Mouse (Mus musculus): ENCODE measurements around the gene Gm9970. TPM values are rescaled to one million over a fixed set of nuclear protein-coding genes. Genes with fewer than 3 reads are reported as not detected.

Gene Gm9970
- polyA plus RNA-seq, 1 experiment from 2014 or later: 0.44 TPM

DNA sequence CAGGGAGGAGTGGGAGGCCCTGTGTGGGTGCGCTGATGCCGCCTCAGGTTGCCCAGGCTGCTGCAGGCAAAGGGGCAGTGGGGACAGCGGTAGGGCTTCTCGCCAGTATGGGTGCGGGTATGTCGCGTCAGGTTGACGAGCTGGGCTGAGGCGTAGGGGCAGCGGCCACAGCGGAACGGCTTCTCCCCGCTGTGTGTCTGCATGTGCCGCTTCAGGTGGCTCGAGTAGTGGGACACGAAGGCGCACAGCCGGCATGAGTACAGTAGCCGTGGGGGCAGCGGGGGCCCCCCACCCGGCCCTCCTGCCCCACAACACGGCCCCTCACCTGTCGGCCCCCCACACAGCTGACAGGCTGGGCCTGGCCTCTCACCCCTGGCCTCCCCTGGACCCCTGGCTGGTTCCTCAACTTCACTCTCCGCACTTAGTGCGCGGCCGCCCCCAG lies 40.7 kb downstream of the Gm9970 start:
- H3K4me3 ChIP-seq: peak overlapping the region; percentile 3
- no peak overlapping the region for H3K27ac ChIP-seq

DNA sequence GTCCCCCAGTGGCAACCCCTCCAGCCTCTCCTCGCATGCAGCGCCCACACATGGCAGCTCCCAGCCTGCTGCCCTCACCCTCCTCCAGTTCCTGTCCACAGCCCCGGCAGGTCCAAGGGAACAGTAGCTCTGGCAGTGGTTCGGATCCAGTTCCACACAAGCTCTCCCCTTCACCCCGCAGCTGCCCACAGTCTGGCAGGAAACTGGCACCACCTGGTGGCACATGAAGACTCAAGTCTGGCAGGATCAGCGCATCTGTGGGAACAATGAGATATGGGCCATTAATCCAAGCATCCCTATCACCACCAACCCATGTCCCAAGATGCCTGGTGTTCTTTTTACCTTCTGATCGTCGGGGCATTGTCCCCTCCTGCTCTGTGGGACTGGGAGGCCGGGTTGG lies 41.1 kb downstream of the Gm9970 start:
- WGBS: 87% methylated on average over 9 of the region's 9 CpGs
- Histone ChIP-seq H3K4me3 (peak overlapping the region; percentile 3), H3K36me3 (ENCODE audit: poor library complexity, severe bottlenecking) (peaks cover 81% of the 10 kb centered on the region), H3K27me3 (no peaks in the 10 kb centered on the region), H3K4me2 (no peak overlapping the region), H3K27ac (no peak overlapping the region), H3K9ac (no peak overlapping the region), H3K4me1 (peaks cover 24% of the 10 kb centered on the region), H3K9me3 (replicated peaks) (peaks cover 5% of the 10 kb centered on the region)
- no peak for ATAC-seq

More for the DNA sequence above, 40.7 kb downstream of the Gm9970 start:
- Histone ChIP-seq H3K9ac (peak overlapping the region; percentile 26; the same call in 1 of the 2 replicates), H3K36me3 (ENCODE audit: poor library complexity, severe bottlenecking) (peaks cover 81% of the 10 kb centered on the region), H3K4me1 (peaks cover 24% of the 10 kb centered on the region), H3K4me2 (peak overlapping the region; percentile 82), H3K9me3 (replicated peaks) (peaks cover 5% of the 10 kb centered on the region), H3K27me3 (no peaks in the 10 kb centered on the region)
- no peak for ATAC-seq
- 92% methylated on average over 27 of the region's 27 CpGs for WGBS

DNA sequence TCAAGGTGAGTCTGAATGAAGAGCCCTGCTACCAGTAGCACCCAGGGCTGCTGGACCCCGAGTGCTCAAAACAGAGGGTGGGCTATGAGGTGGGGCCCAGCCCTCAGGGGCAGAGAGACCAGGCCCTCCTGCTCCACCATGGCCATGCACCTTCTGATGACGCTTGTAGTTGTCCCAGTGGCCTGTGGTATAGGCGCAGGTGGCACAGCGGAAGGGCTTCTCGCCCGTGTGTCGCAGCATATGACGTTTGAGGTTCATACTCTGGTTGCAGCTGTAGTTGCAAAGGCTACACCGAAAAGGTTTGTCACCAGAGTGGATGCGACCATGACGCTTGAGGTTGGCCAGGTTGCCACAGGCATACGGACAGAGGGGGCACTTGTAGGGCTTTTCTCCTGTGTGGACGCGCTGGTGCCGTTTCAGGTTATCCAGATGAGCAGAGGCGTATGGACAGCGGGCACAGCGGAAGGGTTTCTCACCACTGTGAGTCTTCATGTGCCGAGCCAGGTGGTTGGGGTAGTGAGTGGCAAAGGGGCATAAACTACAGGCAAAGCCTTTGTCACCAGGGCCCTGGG lies 41.6 kb downstream of the Gm9970 start:
- WGBS: 93% methylated on average over 19 of the region's 19 CpGs
- Histone ChIP-seq H3K4me2 (no peak overlapping the region), H3K4me3 (peak overlapping the region; percentile 1; the same call in 1 of the 2 replicates), H3K27me3 (no peaks in the 10 kb centered on the region), H3K27ac (no peak overlapping the region), H3K4me1 (peaks cover 27% of the 10 kb centered on the region), H3K36me3 (ENCODE audit: poor library complexity, severe bottlenecking) (peaks cover 81% of the 10 kb centered on the region), H3K9me3 (replicated peaks) (peaks cover 5% of the 10 kb centered on the region), H3K9ac (no peak overlapping the region)
- ATAC-seq: no peak

DNA sequence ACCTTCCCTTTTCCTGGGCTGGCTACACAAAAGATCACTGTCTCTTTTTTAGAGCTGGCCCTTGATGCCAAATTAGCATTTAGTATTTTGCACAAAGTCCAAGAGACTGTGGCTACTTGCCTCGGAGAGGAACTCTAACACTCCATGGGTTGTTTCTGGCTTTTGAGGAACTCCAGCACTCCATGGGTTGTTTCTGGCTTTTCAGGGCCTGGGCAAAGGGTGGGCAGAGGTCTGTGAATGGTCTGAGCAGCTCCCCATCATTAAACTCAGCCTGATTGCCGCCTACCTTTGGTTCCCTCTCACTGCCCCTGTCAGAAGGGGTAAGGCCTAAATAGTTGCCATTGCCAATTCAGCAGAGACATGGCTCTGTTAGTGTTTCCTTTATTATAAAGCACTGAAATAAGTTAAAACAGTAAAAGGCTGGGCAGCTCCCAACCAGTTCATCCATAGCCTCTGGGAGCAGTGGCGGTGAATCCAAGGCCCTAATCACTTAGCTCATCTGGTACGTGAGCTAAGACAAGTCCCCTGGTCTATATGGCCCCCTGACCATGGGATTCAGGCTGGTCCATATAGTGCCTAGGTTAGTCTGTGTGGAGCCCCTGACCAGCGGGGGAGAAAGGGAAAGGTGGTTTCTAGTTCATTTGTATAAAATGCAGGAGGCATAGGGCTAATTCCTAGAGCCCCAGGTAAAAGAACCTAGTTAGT lies 42.3 kb downstream of the Gm9970 start:
- no peak for ATAC-seq
- H3K27me3 ChIP-seq: no peaks in the 10 kb centered on the region
- peaks cover 34% of the 10 kb centered on the region for H3K4me1 ChIP-seq
- no peak overlapping the region for H3K9ac ChIP-seq
- no peak overlapping the region for H3K27ac ChIP-seq
- H3K36me3 ChIP-seq (ENCODE audit: poor library complexity, severe bottlenecking): peaks cover 75% of the 10 kb centered on the region
- no peak overlapping the region for H3K4me3 ChIP-seq
- 84% methylated on average over 5 of the region's 5 CpGs for WGBS
- peaks cover 5% of the 10 kb centered on the region for H3K9me3 ChIP-seq (replicated peaks)
- H3K4me2 ChIP-seq: no peak overlapping the region

DNA sequence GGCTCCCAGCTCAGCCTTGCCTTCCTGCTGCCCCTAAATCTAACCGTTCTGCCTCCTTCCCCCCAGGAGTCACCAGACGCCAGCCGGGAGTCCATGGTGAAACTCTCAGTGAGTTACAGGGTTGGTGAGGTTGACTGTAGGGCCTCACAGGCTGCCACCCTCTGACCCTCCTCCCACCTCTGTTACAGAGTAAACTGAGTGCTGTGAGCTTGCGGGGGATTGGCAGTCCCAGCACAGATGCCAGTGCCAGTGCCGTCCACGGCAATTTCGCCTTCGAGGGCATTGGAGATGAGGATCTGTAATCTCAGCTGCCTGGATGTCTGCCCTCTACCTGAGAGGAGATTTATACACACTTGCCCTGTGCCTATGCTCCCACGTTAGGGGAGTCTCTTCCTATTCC lies 42.9 kb downstream of the Gm9970 start:
- peaks cover 35% of the 10 kb centered on the region for H3K4me1 ChIP-seq
- H3K9ac ChIP-seq: no peak overlapping the region
- ATAC-seq: no peak

DNA sequence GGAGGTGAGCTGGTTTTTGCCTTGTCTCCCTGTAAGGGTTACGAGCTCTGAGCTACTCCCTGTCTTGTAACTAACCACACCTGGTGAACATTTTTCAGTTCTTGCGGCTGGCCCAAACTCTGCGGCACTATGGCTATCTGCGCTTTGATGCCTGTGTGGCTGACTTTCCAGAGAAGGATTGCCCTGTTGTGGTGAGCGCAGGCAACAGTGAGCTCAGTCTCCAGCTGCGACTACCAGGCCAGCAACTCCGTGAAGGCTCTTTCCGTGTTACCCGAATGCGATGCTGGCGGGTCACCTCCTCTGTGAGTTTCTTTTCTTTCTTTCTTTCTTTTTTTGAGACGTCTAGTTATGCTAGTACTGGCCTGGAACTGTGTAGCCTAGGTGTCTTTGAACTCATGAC lies 44.0 kb downstream of the Gm9970 start:
- ATAC-seq: no peak
- no peak overlapping the region for H3K9ac ChIP-seq
- peaks cover 63% of the 10 kb centered on the region for H3K36me3 ChIP-seq (ENCODE audit: poor library complexity, severe bottlenecking)
- H3K4me1 ChIP-seq: peaks cover 32% of the 10 kb centered on the region
- H3K4me2 ChIP-seq: no peak overlapping the region
- no peak overlapping the region for H3K27ac ChIP-seq
- H3K9me3 ChIP-seq (replicated peaks): peaks cover 5% of the 10 kb centered on the region
- H3K27me3 ChIP-seq: no peaks in the 10 kb centered on the region
- no peak overlapping the region for H3K4me3 ChIP-seq
- WGBS: 94% methylated on average over 12 of the region's 12 CpGs

More for the DNA sequence above, 42.9 kb downstream of the Gm9970 start:
- H3K36me3 ChIP-seq (ENCODE audit: poor library complexity, severe bottlenecking): peaks cover 69% of the 10 kb centered on the region
- peaks cover 5% of the 10 kb centered on the region for H3K9me3 ChIP-seq (replicated peaks)
- no peak overlapping the region for H3K27ac ChIP-seq
- WGBS: 90% methylated on average over 9 of the region's 9 CpGs
- no peak overlapping the region for H3K4me2 ChIP-seq
- no peak overlapping the region for H3K4me3 ChIP-seq
- H3K27me3 ChIP-seq: no peaks in the 10 kb centered on the region

DNA sequence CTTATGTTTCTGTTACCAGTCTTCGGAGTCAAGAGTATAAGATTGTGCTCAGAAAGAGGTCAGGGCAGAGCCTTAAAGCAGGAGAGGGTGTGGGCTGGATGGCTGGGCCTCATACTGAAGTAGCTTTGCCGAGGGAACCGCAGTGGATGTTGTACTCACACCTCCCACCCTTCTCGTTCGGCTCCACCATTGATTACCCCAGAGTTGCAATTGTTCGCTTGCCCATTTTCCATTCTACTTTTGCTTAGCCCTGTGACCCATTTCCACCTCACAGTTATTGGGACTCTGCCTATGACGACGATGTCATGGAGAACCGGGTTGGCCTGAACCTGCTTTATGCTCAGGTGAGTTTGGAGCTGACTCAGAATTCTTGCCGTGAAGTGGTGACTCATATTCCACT lies 44.8 kb downstream of the Gm9970 start:
- no peak for ATAC-seq
- Histone ChIP-seq H3K4me3 (no peak overlapping the region), H3K36me3 (ENCODE audit: poor library complexity, severe bottlenecking) (peaks cover 67% of the 10 kb centered on the region), H3K4me2 (no peak overlapping the region), H3K27me3 (no peaks in the 10 kb centered on the region), H3K9ac (no peak overlapping the region), H3K4me1 (peaks cover 37% of the 10 kb centered on the region), H3K9me3 (replicated peaks) (peaks cover 5% of the 10 kb centered on the region), H3K27ac (no peak overlapping the region)
- 94% methylated on average over 10 of the region's 10 CpGs for WGBS

DNA sequence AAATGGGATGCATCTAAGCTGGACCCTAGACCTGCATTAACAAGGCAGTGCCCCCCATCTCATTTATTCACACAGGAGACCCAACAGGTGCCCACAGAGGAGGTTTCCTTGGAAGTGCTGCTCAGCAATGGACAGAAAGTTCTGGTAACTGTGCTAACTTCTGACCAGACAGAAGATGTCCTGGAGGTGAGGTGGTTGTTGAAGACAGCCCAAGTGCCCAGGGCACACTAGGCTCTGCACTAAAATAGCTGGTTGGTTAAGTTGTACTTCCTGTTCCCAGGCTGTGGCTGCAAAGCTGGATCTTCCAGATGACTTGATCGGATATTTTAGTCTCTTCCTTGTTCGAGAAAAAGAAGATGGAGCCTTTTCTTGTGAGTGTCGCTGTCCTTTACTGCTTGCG lies 45.4 kb downstream of the Gm9970 start:
- WGBS: 92% methylated on average over 4 of the region's 4 CpGs
- H3K9ac ChIP-seq: no peak overlapping the region

DNA sequence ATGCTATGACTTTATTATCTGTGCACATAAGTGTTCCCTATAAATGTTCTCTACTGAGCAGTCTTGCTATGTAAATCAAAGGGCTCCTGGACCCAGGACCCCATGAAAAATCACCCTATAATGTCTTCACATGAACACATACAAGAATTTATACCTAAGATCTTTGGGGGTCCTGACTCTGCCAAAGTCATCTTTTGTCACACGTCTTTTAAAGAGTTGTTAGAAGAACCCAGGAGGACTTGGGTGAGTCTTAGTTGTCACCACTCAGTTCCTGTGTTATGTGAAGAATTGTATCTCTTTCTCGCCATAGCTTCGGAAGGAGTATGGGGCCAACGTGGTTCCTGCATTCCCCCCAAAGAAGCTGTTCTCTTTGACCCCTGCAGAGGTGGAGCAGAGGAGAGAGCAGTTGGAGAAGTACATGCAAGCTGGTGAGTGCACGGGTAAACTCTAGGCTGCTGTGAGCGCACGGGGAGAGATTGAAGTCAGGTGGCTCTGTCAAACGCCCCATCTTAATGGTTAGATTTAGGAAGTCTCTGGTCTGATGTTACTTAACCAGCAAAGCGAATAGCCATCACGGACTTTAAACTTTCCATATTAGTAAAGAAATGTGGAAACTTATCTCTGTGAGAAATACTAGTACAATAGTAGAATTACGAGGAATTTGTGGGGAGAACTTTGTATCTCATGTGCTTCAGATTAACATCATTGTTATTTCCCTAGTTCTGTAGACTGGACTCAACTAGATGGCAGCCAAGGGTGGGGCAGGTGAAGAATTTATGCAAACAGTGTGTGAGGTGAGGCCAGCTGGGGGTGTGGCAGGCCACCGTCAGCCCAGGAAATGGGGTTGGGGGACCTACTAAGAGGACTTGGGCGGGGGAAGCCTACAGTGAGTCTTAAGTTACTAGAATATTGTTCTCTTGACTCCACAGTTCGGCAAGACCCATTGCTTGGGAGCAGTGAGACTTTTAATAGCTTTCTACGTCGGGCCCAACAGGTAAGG lies 46.2 kb downstream of the Gm9970 start:
- H3K27me3 ChIP-seq: no peaks in the 10 kb centered on the region
- H3K4me1 ChIP-seq: peaks cover 24% of the 10 kb centered on the region
- peaks cover 72% of the 10 kb centered on the region for H3K36me3 ChIP-seq (ENCODE audit: poor library complexity, severe bottlenecking)
- H3K9ac ChIP-seq: no peak overlapping the region
- no peak overlapping the region for H3K27ac ChIP-seq
- H3K9me3 ChIP-seq (replicated peaks): no peaks in the 10 kb centered on the region
- ATAC-seq: no peak
- WGBS: 92% methylated on average over 16 of the region's 16 CpGs
- peak overlapping the region; percentile 83; the same call in 1 of the 2 replicates for H3K4me3 ChIP-seq
- H3K4me2 ChIP-seq: peak overlapping the region; percentile 95; the same call in 1 of the 2 replicates

More for the DNA sequence above, 45.4 kb downstream of the Gm9970 start:
- no peak overlapping the region for H3K27ac ChIP-seq
- H3K4me2 ChIP-seq: no peak overlapping the region
- peaks cover 32% of the 10 kb centered on the region for H3K4me1 ChIP-seq
- H3K9me3 ChIP-seq (replicated peaks): peaks cover 5% of the 10 kb centered on the region
- H3K27me3 ChIP-seq: no peaks in the 10 kb centered on the region
- no peak for ATAC-seq
- H3K36me3 ChIP-seq (ENCODE audit: poor library complexity, severe bottlenecking): peaks cover 72% of the 10 kb centered on the region
- H3K4me3 ChIP-seq: no peak overlapping the region

DNA sequence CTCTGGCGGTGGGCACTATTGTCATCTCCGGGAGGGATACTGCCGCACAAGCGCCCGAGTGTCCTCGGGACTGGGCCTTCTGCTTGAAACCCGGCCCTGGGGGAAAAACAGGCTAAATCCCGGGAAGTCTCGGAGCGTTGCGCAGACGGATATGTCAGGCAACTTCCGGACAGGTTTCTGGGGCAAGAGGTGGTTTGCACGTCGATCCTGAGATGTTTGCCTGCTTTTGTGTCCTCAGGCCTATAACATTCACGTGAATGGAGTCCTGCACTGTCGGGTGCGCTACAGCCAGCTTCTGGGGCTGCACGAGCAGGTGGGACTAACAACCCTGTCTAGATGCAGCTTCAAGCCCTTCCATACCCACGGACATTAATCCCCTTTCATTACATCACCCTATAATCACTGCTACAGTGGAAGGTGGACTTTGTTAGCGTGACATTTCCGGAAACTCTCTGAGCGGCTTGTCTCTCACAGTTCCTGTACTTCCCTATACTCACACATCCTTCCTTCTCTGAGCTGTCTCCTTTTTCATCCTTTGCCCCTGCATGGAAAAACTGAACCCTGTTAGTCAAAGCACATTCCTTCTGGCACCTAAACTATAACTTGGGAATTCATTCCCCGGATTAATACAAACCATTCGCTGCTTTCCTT lies 47.3 kb downstream of the Gm9970 start:
- peak overlapping the region; percentile 95 for H3K4me2 ChIP-seq
- H3K36me3 ChIP-seq (ENCODE audit: poor library complexity, severe bottlenecking): peaks cover 72% of the 10 kb centered on the region
- H3K27ac ChIP-seq: peak overlapping the region; percentile 63
- peak overlapping the region; percentile 90 for H3K9ac ChIP-seq
- no peak for ATAC-seq
- WGBS: 14% methylated on average over 25 of the region's 25 CpGs
- peak overlapping the region; percentile 83 for H3K4me3 ChIP-seq
- H3K9me3 ChIP-seq (replicated peaks): no peaks in the 10 kb centered on the region
- no peaks in the 10 kb centered on the region for H3K27me3 ChIP-seq
- H3K4me1 ChIP-seq: peaks cover 24% of the 10 kb centered on the region

DNA sequence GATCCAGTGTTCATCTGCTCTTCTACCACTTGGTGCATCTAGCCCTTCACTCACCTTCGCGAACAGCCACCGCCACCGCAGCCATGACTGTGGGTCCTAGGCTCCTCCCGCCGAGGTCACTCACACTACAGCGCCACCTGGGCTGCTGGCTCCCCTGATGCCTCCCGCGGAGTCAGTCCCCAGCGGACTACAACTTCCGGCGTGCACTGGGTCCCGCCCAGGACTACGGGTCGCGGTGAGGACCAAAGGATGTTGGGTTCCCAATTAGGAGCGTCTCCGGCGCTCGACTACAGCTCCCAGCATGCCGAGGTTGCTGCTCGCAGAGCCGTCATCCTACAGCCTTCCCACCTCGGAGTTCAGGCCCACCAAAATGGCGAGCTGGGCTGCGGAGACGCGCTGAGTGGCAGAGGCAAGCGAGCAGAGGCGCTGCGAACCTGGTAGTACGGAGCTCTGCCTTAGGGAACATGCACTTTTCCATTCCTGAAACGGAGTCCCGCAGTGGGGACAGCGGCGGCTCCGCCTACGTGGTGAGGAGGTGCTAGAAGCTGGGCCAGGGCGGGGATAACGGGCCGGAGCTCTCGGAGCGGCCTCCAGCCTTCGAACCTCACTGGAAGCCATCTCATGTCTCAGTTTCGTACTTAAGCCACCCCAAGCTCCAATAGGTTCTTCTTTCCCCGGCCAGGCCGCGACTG lies 47.9 kb downstream of the Gm9970 start, which contains the start of the genes Snx17 and Eif2b4:
Gene Snx17 (plus strand): TSS at position 289 of the 692 bp plus-strand sequence.
Gene Eif2b4 (minus strand): TSS at position 492 of the 692 bp plus-strand sequence.
- H3K9me3 ChIP-seq (replicated peaks): no peaks in the 10 kb centered on the region
- no peaks in the 10 kb centered on the region for H3K27me3 ChIP-seq
- peak within 1 kb of the TSS; percentile 95 for H3K4me2 ChIP-seq
- H3K27ac ChIP-seq: peak within 1 kb of the TSS; percentile 73
- ATAC-seq: peak; percentile 97
- peak within 1 kb of the TSS; percentile 83 for H3K4me3 ChIP-seq
- under 1% methylated on average over 48 of the region's 48 CpGs for WGBS
- peak within 1 kb of the TSS; percentile 90 for H3K9ac ChIP-seq
- peaks cover 72% of the 10 kb centered on the region for H3K36me3 ChIP-seq (ENCODE audit: poor library complexity, severe bottlenecking)
- peaks cover 24% of the 10 kb centered on the region for H3K4me1 ChIP-seq

Data from forebrain, embryonic 13.5 days (tissue).